Mouse (Mus musculus): ENCODE measurements around the gene Mllt10. TPM values are rescaled to one million over a fixed set of nuclear protein-coding genes. Genes with fewer than 3 reads are reported as not detected.
A peak's percentile ranks its signal among the peaks of the same experiment; 100 is the strongest.

Mllt10 gene
- polyA plus RNA-seq, 1 experiment from 2014 or later = 32.5 TPM

DNA sequence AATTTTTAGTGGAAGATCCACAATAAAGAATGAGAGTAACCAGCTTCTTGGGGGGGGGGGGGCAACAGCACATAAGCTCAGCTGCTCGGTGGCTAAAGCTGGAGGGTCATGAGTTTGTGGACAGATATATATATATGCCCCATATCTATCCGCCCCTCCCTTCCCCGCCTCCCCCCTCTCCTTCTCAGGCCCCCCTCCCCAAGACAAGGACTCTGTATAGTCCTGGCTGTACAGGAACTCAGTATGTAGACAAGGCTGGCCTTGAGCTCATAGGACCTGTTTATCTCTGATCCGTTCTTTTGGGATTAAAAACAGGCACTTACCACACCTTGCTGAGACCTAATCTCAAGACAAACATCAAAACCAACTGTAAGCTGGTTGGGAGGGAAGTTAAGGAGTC is 154.9 kb downstream of the Mllt10 start:
- no peak overlapping the region for H3K27ac ChIP-seq (replicated peaks)
- peaks cover 92% of the 10 kb centered on the region for H3K36me3 ChIP-seq
- peaks cover 11% of the 10 kb centered on the region for H3K4me1 ChIP-seq
- H3K27me3 ChIP-seq (replicated peaks) = no peaks in the 10 kb centered on the region
- H3K9ac ChIP-seq = no peak overlapping the region
- no peak overlapping the region for H3K4me3 ChIP-seq
- H3K4me2 ChIP-seq = no peak overlapping the region
- no peak for ATAC-seq (ENCODE audit: extremely low read depth, insufficient number of reproducible peaks, low FRiP score, low TSS enrichment)
- no peaks in the 10 kb centered on the region for H3K9me3 ChIP-seq
- 89% methylated on average over 4 of the region's 4 CpGs for WGBS

DNA sequence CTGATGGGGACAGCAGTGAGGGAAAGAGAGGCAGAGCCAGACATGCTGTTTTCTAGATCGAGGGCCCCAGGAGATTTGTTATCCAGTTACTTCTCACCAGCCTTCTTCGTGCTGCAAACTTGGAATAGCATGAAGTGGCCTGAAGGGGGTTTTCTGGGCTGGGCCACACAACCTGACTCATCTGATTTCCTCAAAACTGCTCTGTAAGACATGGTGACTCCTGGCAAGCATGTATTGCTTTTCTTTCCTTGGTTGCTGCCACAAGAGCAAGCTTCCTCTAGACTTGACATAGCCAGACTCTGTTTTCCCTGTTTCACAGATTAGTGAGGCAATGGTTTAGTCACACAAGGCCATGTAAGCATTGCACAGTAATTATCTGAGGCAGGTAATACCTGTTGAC is 159.0 kb downstream of the Mllt10 start:
- Histone ChIP-seq H3K9me3 (no peaks in the 10 kb centered on the region), H3K4me2 (no peak overlapping the region), H3K27ac (replicated peaks) (no peak overlapping the region; the same call in 1 of the 2 replicates), H3K9ac (no peak overlapping the region), H3K36me3 (peaks cover 91% of the 10 kb centered on the region), H3K4me1 (peaks cover 20% of the 10 kb centered on the region), H3K4me3 (no peak overlapping the region), H3K27me3 (replicated peaks) (no peaks in the 10 kb centered on the region)
- WGBS = 67% methylated on average over 2 of the region's 2 CpGs
- ATAC-seq (ENCODE audit: extremely low read depth, insufficient number of reproducible peaks, low FRiP score, low TSS enrichment) = no peak

DNA sequence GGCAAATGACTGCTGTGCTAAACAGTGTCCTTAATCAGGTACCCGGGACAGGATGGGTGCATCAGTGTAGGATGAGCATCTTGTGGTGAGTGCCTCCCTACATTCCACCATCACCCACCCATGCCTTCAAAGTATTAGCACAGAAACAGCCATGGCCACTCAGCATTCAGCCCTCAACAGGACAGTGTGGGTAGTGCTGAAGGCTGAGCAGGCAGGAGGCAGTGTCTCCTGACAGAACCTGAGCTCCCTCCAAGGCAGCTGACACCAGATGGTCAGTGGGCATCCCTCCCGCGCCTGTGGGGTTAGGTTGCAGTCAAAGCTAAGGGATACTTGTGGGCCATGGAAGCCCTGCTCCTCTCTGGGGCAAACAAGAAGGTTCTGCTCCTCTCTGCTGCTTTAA is 162.8 kb downstream of the Mllt10 start:
- Histone ChIP-seq H3K27me3 (replicated peaks) (no peaks in the 10 kb centered on the region), H3K4me1 (peaks cover 31% of the 10 kb centered on the region), H3K36me3 (peaks cover 65% of the 10 kb centered on the region), H3K4me2 (no peak overlapping the region), H3K4me3 (no peak overlapping the region), H3K9me3 (no peaks in the 10 kb centered on the region), H3K9ac (no peak overlapping the region), H3K27ac (replicated peaks) (no peak overlapping the region)
- no peak for ATAC-seq (ENCODE audit: extremely low read depth, insufficient number of reproducible peaks, low FRiP score, low TSS enrichment)
- WGBS = 70% methylated on average over 3 of the region's 3 CpGs

DNA sequence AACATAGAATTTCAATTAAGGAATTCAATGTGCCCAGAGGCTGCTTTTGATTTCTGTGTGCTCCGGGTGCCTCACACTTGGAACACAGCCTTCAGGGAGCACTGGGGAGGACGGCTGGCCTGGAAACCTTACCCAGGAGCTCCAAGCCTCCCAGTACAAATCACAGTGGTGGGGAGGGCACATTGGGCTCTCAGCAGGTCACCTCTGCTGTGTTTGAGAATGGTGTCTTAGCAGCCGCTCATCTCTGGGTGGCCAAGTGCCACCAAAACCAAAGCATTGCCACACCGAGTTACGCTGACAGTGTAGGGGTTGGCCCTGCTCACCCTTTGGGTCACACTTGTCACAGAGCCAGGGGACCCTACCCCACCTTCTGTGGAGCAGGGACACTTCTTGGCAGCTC is 163.5 kb downstream of the Mllt10 start:
- ATAC-seq (ENCODE audit: extremely low read depth, insufficient number of reproducible peaks, low FRiP score, low TSS enrichment) = no peak
- no peak overlapping the region for H3K27ac ChIP-seq (replicated peaks)

DNA sequence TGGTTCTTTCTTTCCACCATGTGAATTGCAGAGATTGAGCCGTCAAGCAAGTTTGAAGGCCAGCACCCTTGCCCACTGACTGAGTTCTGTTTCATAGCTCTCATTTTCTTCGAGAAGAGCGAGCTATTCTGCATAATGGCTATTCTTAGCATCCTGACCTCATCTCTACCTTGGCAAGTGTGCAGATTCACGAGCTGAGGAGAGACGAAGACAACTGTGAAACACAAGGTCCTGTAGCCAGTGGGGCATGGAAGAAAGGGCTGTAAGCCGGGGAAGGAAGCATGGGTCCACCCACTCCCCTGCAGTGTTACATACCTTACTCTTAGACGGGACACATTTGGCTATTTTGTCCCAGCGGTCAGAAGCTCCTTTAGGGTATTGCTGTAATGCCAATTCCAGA is 164.1 kb downstream of the Mllt10 start:
- H3K27me3 ChIP-seq (replicated peaks) = no peaks in the 10 kb centered on the region
- peak overlapping the region; percentile 36; the same call in 1 of the 2 replicates for H3K27ac ChIP-seq (replicated peaks)
- no peak overlapping the region for H3K4me2 ChIP-seq
- H3K4me1 ChIP-seq = peaks cover 30% of the 10 kb centered on the region
- peaks cover 52% of the 10 kb centered on the region for H3K36me3 ChIP-seq
- WGBS = 40% methylated on average over 8 of the region's 8 CpGs
- H3K9me3 ChIP-seq = no peaks in the 10 kb centered on the region
- ATAC-seq (ENCODE audit: extremely low read depth, insufficient number of reproducible peaks, low FRiP score, low TSS enrichment) = peak; percentile 40; the same call in 1 of the 2 replicates
- no peak overlapping the region for H3K9ac ChIP-seq
- no peak overlapping the region for H3K4me3 ChIP-seq

More for the DNA sequence above, 163.5 kb downstream of the Mllt10 start:
- H3K4me2 ChIP-seq = no peak overlapping the region
- peaks cover 32% of the 10 kb centered on the region for H3K4me1 ChIP-seq
- no peaks in the 10 kb centered on the region for H3K9me3 ChIP-seq
- H3K9ac ChIP-seq = no peak overlapping the region
- no peak overlapping the region for H3K4me3 ChIP-seq
- H3K36me3 ChIP-seq = peaks cover 59% of the 10 kb centered on the region
- H3K27me3 ChIP-seq (replicated peaks) = no peaks in the 10 kb centered on the region
- WGBS = 84% methylated on average over 5 of the region's 5 CpGs

DNA sequence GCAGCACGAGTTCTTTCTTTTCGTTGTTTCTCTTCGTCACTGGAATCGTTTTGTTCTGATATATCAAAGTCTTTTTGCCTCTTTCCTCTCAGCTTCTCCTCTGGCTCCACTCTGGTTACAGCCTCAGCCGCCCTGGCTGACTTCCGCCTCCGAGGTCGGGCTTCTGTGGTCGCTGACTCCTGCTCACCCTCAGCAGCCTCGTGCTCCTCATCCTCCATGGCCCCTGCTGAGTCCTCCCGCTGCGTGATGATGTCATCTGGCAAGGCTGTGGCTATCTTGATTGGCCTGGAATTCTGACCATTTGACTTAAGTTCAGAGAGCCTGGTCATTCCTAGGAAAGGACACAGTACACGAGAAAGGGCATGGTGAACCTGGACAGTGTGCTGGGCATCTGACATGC is 164.5 kb downstream of the Mllt10 start:
- H3K4me3 ChIP-seq = no peak overlapping the region
- peaks cover 30% of the 10 kb centered on the region for H3K4me1 ChIP-seq
- H3K27me3 ChIP-seq (replicated peaks) = no peaks in the 10 kb centered on the region
- no peak for ATAC-seq (ENCODE audit: extremely low read depth, insufficient number of reproducible peaks, low FRiP score, low TSS enrichment)
- H3K9me3 ChIP-seq = no peaks in the 10 kb centered on the region
- H3K27ac ChIP-seq (replicated peaks) = peak overlapping the region; percentile 36; the same call in 1 of the 2 replicates
- peaks cover 48% of the 10 kb centered on the region for H3K36me3 ChIP-seq
- H3K4me2 ChIP-seq = no peak overlapping the region
- 62% methylated on average over 13 of the region's 13 CpGs for WGBS
- peak overlapping the region; percentile 50; the same call in 1 of the 2 replicates for H3K9ac ChIP-seq

DNA sequence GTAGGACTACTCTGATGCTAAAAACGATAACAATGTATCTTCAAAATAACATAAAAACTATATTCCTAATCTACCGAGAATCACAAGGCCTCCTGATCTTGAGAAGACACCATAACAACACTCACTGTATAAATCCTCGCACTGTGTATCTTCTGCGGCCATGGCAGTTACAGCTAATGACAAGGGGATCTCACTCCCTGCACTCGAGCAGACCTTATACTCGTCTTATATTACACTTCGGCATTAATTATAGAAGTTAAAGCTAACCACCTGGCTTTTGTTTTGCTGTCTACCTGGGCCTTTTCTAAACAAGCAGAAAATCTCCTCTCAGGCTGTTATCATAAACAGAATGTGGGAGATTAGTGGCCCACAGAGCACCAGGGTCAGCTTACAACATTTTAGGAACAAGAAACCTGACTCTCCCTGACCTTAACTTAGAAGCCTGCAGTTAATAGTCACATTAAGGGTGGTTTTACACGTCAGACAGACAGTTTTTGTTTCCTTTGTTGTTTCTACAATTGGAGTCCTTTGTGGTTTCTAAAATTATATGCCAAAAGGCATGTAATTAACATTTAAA is 173.5 kb downstream of the Mllt10 start:
- Histone ChIP-seq H3K9ac (no peak overlapping the region), H3K4me3 (no peak overlapping the region), H3K9me3 (no peaks in the 10 kb centered on the region), H3K4me2 (no peak overlapping the region), H3K27ac (replicated peaks) (no peak overlapping the region), H3K27me3 (replicated peaks) (no peaks in the 10 kb centered on the region), H3K4me1 (peaks cover 16% of the 10 kb centered on the region), H3K36me3 (peaks cover 5% of the 10 kb centered on the region; the same call in 1 of the 2 replicates)
- ATAC-seq (ENCODE audit: extremely low read depth, insufficient number of reproducible peaks, low FRiP score, low TSS enrichment) = no peak
- WGBS = 54% methylated on average over 8 of the region's 8 CpGs

DNA sequence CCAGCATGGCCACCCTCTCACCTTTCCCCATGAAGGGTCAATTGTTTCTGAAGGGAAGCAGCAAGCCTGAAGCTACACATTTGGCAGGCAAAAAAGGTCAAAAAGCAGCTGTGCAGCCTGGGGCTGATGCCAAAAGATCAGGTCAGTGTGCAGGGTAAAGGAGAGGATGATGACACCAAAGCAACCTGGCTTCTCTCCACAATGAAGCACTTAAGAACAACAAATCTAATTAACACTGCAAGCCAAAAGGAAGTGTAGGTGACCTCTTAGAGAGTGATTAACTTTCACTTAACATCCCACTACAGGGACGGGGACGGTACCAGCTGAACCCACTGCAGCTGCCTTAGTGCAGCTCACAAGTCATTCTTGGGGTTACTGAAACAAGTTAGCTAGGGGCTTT is 174.2 kb downstream of the Mllt10 start:
- H3K4me3 ChIP-seq = no peak overlapping the region
- no peak for ATAC-seq (ENCODE audit: extremely low read depth, insufficient number of reproducible peaks, low FRiP score, low TSS enrichment)
- H3K4me2 ChIP-seq = no peak overlapping the region
- H3K36me3 ChIP-seq = peaks cover 5% of the 10 kb centered on the region; the same call in 1 of the 2 replicates
- no peak overlapping the region for H3K27ac ChIP-seq (replicated peaks)
- H3K4me1 ChIP-seq = peaks cover 14% of the 10 kb centered on the region
- WGBS = 21% methylated on average over 2 of the region's 2 CpGs
- H3K9me3 ChIP-seq = no peaks in the 10 kb centered on the region
- no peaks in the 10 kb centered on the region for H3K27me3 ChIP-seq (replicated peaks)
- H3K9ac ChIP-seq = no peak overlapping the region

DNA sequence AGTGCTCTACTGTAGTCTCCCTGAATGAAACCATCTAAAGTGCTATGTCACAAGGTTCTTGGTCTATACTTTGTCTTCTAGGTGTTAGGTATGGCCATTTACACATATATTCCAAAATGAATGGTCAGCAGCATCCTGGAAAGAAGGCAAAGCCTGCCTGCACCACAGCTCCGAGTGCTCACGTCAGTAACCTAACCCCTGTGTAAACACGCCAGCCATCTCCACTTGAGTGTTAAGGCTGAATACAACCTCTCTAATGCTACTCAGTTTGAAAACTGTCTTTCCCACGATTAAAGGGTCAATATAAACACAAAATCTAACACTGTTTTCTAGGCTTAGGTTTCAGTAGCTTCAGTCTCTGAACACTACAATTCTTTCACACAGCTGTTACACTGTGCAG is 176.1 kb downstream of the Mllt10 start:
- Histone ChIP-seq H3K4me2 (no peak overlapping the region), H3K27me3 (replicated peaks) (no peaks in the 10 kb centered on the region), H3K4me3 (no peak overlapping the region), H3K36me3 (peaks cover 5% of the 10 kb centered on the region; the same call in 1 of the 2 replicates), H3K9ac (no peak overlapping the region), H3K27ac (replicated peaks) (no peak overlapping the region), H3K9me3 (no peaks in the 10 kb centered on the region), H3K4me1 (peaks cover 18% of the 10 kb centered on the region)
- no peak for ATAC-seq (ENCODE audit: extremely low read depth, insufficient number of reproducible peaks, low FRiP score, low TSS enrichment)
- 69% methylated on average over 4 of the region's 4 CpGs for WGBS

DNA sequence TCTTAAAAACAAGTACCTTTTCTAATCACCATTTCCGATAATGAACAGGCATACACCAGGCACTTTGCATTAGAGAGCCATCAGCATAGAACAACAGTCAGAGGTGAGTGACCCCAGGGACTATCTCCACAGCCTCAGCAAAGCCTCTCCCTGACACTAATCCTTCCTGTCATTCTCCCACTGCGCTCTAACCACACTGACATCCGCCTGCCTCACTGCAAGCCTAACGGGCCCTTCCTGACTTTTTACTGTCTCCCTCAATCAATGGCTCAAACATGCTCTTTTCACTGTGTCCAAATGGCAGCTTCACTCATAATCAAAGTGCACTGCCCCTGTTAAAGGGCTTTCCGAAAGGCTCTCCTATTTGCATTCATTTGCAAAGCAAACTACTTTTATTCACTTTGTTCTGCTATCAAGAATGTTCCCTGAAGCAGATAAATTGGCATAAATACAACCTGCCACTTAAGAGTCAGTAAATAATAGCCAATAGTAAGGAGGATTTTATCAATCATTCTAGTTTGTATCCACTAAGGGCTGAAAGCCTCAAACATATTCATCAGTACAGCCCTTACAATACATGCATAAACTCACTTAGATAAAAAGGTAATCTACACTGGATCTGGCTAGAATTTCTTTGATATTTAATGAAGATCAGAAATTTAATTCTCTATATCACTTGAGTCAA is 178.0 kb downstream of the Mllt10 start:
- 19% methylated on average over 5 of the region's 5 CpGs for WGBS
- peaks cover 5% of the 10 kb centered on the region; the same call in 1 of the 2 replicates for H3K36me3 ChIP-seq
- no peak for ATAC-seq (ENCODE audit: extremely low read depth, insufficient number of reproducible peaks, low FRiP score, low TSS enrichment)

DNA sequence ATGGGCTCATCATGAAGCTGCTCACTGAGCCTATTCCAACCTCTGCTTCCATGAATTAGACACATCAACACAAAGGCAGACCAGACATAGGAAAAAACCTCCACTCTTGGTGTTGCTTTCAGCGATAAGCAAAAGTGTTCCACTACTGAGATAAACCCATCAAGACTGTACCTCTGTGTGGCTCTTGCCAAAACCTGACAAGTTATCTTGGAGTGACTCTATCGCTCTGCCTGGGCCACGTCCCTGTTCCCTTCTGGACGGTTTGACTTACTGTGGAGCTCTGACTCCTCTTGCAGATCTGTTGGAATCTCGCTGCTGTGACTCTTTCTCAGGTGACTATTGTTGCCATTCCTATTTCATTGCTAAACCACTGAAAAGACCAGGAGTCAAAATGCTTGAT is 180.5 kb downstream of the Mllt10 start:
- Histone ChIP-seq H3K27me3 (replicated peaks) (no peaks in the 10 kb centered on the region), H3K9me3 (no peaks in the 10 kb centered on the region), H3K9ac (no peak overlapping the region), H3K4me1 (peaks cover 11% of the 10 kb centered on the region), H3K4me3 (no peak overlapping the region), H3K27ac (replicated peaks) (no peak overlapping the region), H3K36me3 (peaks cover 8% of the 10 kb centered on the region), H3K4me2 (no peak overlapping the region)
- WGBS = 36% methylated on average over 5 of the region's 5 CpGs
- no peak for ATAC-seq (ENCODE audit: extremely low read depth, insufficient number of reproducible peaks, low FRiP score, low TSS enrichment)

More for the DNA sequence above, 178.0 kb downstream of the Mllt10 start:
- Histone ChIP-seq H3K9me3 (no peaks in the 10 kb centered on the region), H3K27ac (replicated peaks) (no peak overlapping the region), H3K9ac (no peak overlapping the region), H3K27me3 (replicated peaks) (no peaks in the 10 kb centered on the region), H3K4me3 (no peak overlapping the region), H3K4me2 (no peak overlapping the region), H3K4me1 (peaks cover 18% of the 10 kb centered on the region)

DNA sequence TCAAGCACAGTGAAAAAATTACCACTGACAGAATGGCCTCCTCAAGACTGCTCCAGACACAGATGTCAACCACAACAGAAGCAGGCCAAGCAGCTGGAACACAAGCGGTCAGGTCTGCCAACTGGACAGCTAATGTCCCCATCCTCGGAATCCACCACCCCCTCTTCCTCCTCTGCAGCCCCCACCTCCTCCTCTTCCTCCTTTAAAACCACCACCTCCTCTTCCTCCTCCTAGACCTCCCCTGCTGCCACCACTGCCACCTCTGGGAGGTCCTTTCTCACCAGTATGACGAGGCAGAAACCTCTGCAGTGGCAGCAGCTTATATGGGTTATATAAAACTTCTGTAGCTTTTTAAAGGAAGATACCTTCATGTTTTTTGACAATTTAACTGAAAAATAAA is 194.2 kb downstream of the Mllt10 start:
- no peak overlapping the region for H3K4me3 ChIP-seq
- no peak overlapping the region for H3K9ac ChIP-seq
- no peak overlapping the region for H3K27ac ChIP-seq (replicated peaks)
- no peak overlapping the region for H3K4me2 ChIP-seq
- H3K36me3 ChIP-seq = peaks cover 30% of the 10 kb centered on the region
- H3K4me1 ChIP-seq = no peaks in the 10 kb centered on the region
- WGBS = 83% methylated on average over 3 of the region's 3 CpGs
- H3K9me3 ChIP-seq = peaks cover 10% of the 10 kb centered on the region; the same call in 1 of the 2 replicates
- ATAC-seq (ENCODE audit: extremely low read depth, insufficient number of reproducible peaks, low FRiP score, low TSS enrichment) = no peak
- no peaks in the 10 kb centered on the region for H3K27me3 ChIP-seq (replicated peaks)

Data from heart, embryonic 13.5 days (tissue).